In the genomic region with DNA sequence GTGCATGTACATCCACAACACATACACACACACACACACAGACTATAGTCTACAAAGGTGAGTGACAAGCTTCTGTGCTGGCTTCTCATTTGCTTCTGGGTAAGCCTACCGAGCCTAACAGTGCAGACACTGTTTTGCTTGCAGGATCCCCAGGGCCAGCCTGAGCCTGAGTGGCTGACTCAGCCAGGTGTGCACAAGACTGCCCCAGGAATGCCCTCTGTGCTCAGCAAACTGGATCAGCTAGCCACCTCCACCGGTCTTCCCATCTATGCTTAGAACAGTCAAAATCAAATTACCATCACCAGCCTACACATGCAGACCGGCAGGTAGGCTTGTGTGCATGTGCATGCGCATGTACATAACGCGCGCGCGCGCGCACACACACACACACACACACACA, we compare ENCODE assay signal across 21 mouse cellular contexts.
DNase-seq lines count a peak whose midpoint lies in the region; ATAC-seq and TF ChIP-seq lines count a peak whose summit lies in the region.
"Had no signal": no experiment of that assay in that cellular context is flagged by ENCODE, and none has a peak within 500 bp of the region (broad histone marks: within the 10 kb centered on the region; RNA-seq: fewer than 3 reads in every experiment).

No protein-coding gene starts in this region.

- no peak for DNase-seq in forebrain, embryonic 10.5 days (ENCODE audit: extremely low spot score, low spot score)
- no peak for DNase-seq in forebrain, postnatal 0 days
- DNase-seq in kidney, postnatal 14 days = no peak
- DNase-seq in embryonic facial prominence, embryonic 14.5 days (ENCODE audit: low spot score) = peak; percentile 36
- DNase-seq in left cerebral cortex, adult 9 months (ENCODE audit: low spot score in 2 of 2) = no peak
- DNase-seq in left cerebral cortex, postnatal 4 days = no peak
- DNase-seq: adrenal gland, postnatal 36 days; cerebellum, adult 11 months; cerebellum, adult 9-11 months; gastrocnemius, adult 2 months; kidney, adult 9 months; lung, embryonic 14.5 days; midbrain, embryonic 14.5 days; right cerebral cortex, postnatal 14 days; thymus, postnatal 36 days had no signal

- no peak overlapping the region for H3K9ac ChIP-seq in forebrain, postnatal 0 days
- no peak overlapping the region for H3K9ac ChIP-seq in kidney, embryonic 15.5 days
- H3K9ac ChIP-seq in embryonic facial prominence, embryonic 14.5 days (ENCODE audit: low read depth, low read length) = no peak overlapping the region
- no peak overlapping the region for H3K9ac ChIP-seq in limb, embryonic 15.5 days
- H3K9ac ChIP-seq: intestine, embryonic 15.5 days; liver, embryonic 14.5 days; lung, embryonic 14.5 days had no signal

- ATAC-seq in forebrain, postnatal 0 days = no peak
- ATAC-seq in kidney, embryonic 15.5 days (replicated peaks; ENCODE audit: low FRiP score) = peak; percentile 41; the same call in 1 of the 2 replicates
- ATAC-seq in embryonic facial prominence, embryonic 14.5 days (ENCODE audit: low read depth) = 0 out of 2 replicates have a peak, but pooled peaks have one; percentile 4
- no peak for ATAC-seq in limb, embryonic 15.5 days (ENCODE audit: insufficient number of reproducible peaks, low FRiP score, low TSS enrichment, low read depth)

- no peak overlapping the region for H3K4me2 ChIP-seq in forebrain, postnatal 0 days (ENCODE audit: low read depth)
- H3K4me2 ChIP-seq in kidney, embryonic 15.5 days = no peak overlapping the region
- H3K4me2 ChIP-seq in embryonic facial prominence, embryonic 14.5 days (ENCODE audit: low read depth, low read length) = no peak overlapping the region
- no peak overlapping the region for H3K4me2 ChIP-seq in limb, embryonic 15.5 days
- H3K4me2 ChIP-seq: intestine, embryonic 15.5 days; lung, embryonic 14.5 days had no signal

- H3K36me3 ChIP-seq in forebrain, embryonic 10.5 days (replicated peaks) = peaks cover 44% of the 10 kb centered on the region
- no peaks in the 10 kb centered on the region for H3K36me3 ChIP-seq in forebrain, postnatal 0 days (ENCODE audit: insufficient read depth)
- no peaks in the 10 kb centered on the region for H3K36me3 ChIP-seq in kidney, embryonic 15.5 days
- peaks cover 11% of the 10 kb centered on the region; the same call in 1 of the 2 replicates for H3K36me3 ChIP-seq in embryonic facial prominence, embryonic 14.5 days (ENCODE audit: control insufficient read depth, insufficient read depth, low read length)
- H3K36me3 ChIP-seq in limb, embryonic 15.5 days = no peaks in the 10 kb centered on the region; the same call in 1 of the 2 replicates
- H3K36me3 ChIP-seq: intestine, embryonic 15.5 days had no signal

- H3K4me1 ChIP-seq in forebrain, embryonic 10.5 days = peaks cover 20% of the 10 kb centered on the region
- peaks cover 7% of the 10 kb centered on the region; the same call in 1 of the 2 replicates for H3K4me1 ChIP-seq in forebrain, postnatal 0 days (ENCODE audit: insufficient read depth)
- H3K4me1 ChIP-seq in kidney, embryonic 15.5 days = peaks cover 45% of the 10 kb centered on the region
- H3K4me1 ChIP-seq in embryonic facial prominence, embryonic 14.5 days (ENCODE audit: control insufficient read depth, insufficient read depth, low read length) = peaks cover 47% of the 10 kb centered on the region
- peaks cover 34% of the 10 kb centered on the region for H3K4me1 ChIP-seq in limb, embryonic 15.5 days

- TF ChIP-seq CTCF in forebrain, postnatal 0 days (IDR thresholded peaks at IDR 0.05; ENCODE audit: low read depth) = no peak

- no peaks in the 10 kb centered on the region for H3K27me3 ChIP-seq in forebrain, embryonic 10.5 days (ENCODE audit: poor library complexity, severe bottlenecking)
- H3K27me3 ChIP-seq in forebrain, postnatal 0 days (ENCODE audit: insufficient read depth, low read length) = no peaks in the 10 kb centered on the region
- H3K27me3 ChIP-seq in kidney, embryonic 15.5 days = no peaks in the 10 kb centered on the region
- no peaks in the 10 kb centered on the region for H3K27me3 ChIP-seq in embryonic facial prominence, embryonic 14.5 days (replicated peaks; ENCODE audit: control insufficient read depth, insufficient read depth, low read length)
- no peaks in the 10 kb centered on the region for H3K27me3 ChIP-seq in limb, embryonic 15.5 days
- H3K27me3 ChIP-seq: intestine, embryonic 15.5 days had no signal

- WGBS in forebrain, embryonic 10.5 days = 97% methylated on average over 11 of the region's 11 CpGs
- whole genome bisulfite sequencing in forebrain, postnatal 0 days = 94% methylated on average over 11 of the region's 11 CpGs
- 84% methylated on average over 11 of the region's 11 CpGs for WGBS in kidney, embryonic 15.5 days
- WGBS in embryonic facial prominence, embryonic 14.5 days = 85% methylated on average over 10 of the region's 11 CpGs
- WGBS in limb, embryonic 15.5 days = 86% methylated on average over 11 of the region's 11 CpGs

- no peak overlapping the region for H3K4me3 ChIP-seq in forebrain, embryonic 10.5 days
- no peak overlapping the region for H3K4me3 ChIP-seq in forebrain, postnatal 0 days (ENCODE audit: low read depth, low read length)
- H3K4me3 ChIP-seq in kidney, embryonic 15.5 days (replicated peaks) = no peak overlapping the region
- no peak overlapping the region for H3K4me3 ChIP-seq in embryonic facial prominence, embryonic 14.5 days (ENCODE audit: low read depth, low read length)
- no peak overlapping the region for H3K4me3 ChIP-seq in limb, embryonic 15.5 days
- H3K4me3 ChIP-seq: erythroblast, embryonic 14.5 days; gastrocnemius, adult 2 months; intestine, embryonic 15.5 days; left cerebral cortex, adult 2 months had no signal

- H3K9me3 ChIP-seq in forebrain, embryonic 10.5 days = no peaks in the 10 kb centered on the region
- H3K9me3 ChIP-seq in forebrain, postnatal 0 days (ENCODE audit: low read length) = no peaks in the 10 kb centered on the region
- H3K9me3 ChIP-seq in kidney, embryonic 15.5 days (replicated peaks) = no peaks in the 10 kb centered on the region
- H3K9me3 ChIP-seq in embryonic facial prominence, embryonic 14.5 days (ENCODE audit: control insufficient read depth, low read length) = no peaks in the 10 kb centered on the region
- H3K9me3 ChIP-seq in limb, embryonic 15.5 days = no peaks in the 10 kb centered on the region
- H3K9me3 ChIP-seq: intestine, embryonic 15.5 days had no signal

- H3K27ac ChIP-seq in forebrain, embryonic 10.5 days = peak overlapping the region; percentile 65
- no peak overlapping the region for H3K27ac ChIP-seq in forebrain, postnatal 0 days (ENCODE audit: low read depth, low read length)
- peak overlapping the region; percentile 28; the same call in 1 of the 2 replicates for H3K27ac ChIP-seq in kidney, embryonic 15.5 days
- peak overlapping the region; percentile 63; the same call in 1 of the 2 replicates for H3K27ac ChIP-seq in embryonic facial prominence, embryonic 14.5 days (replicated peaks; ENCODE audit: low read depth, low read length)
- H3K27ac ChIP-seq in limb, embryonic 15.5 days = peak overlapping the region; percentile 11; the same call in 1 of the 2 replicates
- H3K27ac ChIP-seq: left cerebral cortex, adult 2 months; liver, embryonic 14.5 days had no signal

- intact Hi-C loops in left cerebral cortex, postnatal 4 days (cut with DNase I) = no loop called here

Comparison
In these comparisons a context has a peak if more than half of its experiments do, and no peak if none do; other contexts are left out.
1. ATAC-seq: peak in kidney, embryonic 15.5 days (single experiment) and embryonic facial prominence, embryonic 14.5 days (single experiment); none in forebrain, postnatal 0 days (single experiment) and limb, embryonic 15.5 days (single experiment).